Mouse (Mus musculus): ENCODE measurements around the gene Kdm2b. TPM values are rescaled to one million over a fixed set of nuclear protein-coding genes. Genes with fewer than 3 reads are reported as not detected.

The Kdm2b gene
- polyA plus RNA-seq, 1 experiment from 2014 or later = 73.8 TPM

DNA sequence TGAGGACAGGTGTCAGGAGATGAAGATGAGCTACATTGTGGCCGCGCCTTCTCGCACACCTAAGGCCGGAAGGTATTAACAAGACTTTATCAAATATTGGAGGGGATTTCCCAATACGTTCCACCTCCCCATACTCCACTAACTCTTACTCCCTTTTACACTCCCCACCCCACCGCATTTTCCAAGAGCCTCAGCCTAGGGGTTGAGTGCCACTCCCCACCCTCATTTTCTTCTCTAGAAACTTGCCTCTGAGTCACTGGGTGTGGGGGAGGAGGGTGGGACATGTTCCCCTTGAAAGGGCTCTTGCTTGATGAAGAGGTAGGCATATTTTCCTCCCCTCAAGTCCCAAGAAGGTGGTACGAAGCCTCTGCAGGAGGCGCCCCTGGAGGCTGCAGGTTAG is 26.3 kb upstream of the Kdm2b start:
- Histone ChIP-seq H3K27me3 (replicated peaks; ENCODE audit: control insufficient read depth, insufficient read depth, low read length) (no peaks in the 10 kb centered on the region), H3K4me1 (ENCODE audit: control insufficient read depth, insufficient read depth, low read length) (peaks cover 20% of the 10 kb centered on the region), H3K9ac (ENCODE audit: low read length) (peak overlapping the region; percentile 77), H3K4me3 (ENCODE audit: low read depth, low read length) (peak overlapping the region; percentile 70), H3K36me3 (ENCODE audit: control insufficient read depth, insufficient read depth, low read length) (no peaks in the 10 kb centered on the region), H3K9me3 (replicated peaks; ENCODE audit: control insufficient read depth, low read length) (no peaks in the 10 kb centered on the region), H3K4me2 (ENCODE audit: low read length) (peak overlapping the region; percentile 86), H3K27ac (ENCODE audit: low read depth, low read length) (0 out of 2 replicates have a peak overlapping the region, but pooled peaks have one; percentile 90)
- WGBS = 25% methylated on average over 8 of the region's 8 CpGs
- DNase-seq (ENCODE audit: low spot score) (no peak), ATAC-seq (no peak)

DNA sequence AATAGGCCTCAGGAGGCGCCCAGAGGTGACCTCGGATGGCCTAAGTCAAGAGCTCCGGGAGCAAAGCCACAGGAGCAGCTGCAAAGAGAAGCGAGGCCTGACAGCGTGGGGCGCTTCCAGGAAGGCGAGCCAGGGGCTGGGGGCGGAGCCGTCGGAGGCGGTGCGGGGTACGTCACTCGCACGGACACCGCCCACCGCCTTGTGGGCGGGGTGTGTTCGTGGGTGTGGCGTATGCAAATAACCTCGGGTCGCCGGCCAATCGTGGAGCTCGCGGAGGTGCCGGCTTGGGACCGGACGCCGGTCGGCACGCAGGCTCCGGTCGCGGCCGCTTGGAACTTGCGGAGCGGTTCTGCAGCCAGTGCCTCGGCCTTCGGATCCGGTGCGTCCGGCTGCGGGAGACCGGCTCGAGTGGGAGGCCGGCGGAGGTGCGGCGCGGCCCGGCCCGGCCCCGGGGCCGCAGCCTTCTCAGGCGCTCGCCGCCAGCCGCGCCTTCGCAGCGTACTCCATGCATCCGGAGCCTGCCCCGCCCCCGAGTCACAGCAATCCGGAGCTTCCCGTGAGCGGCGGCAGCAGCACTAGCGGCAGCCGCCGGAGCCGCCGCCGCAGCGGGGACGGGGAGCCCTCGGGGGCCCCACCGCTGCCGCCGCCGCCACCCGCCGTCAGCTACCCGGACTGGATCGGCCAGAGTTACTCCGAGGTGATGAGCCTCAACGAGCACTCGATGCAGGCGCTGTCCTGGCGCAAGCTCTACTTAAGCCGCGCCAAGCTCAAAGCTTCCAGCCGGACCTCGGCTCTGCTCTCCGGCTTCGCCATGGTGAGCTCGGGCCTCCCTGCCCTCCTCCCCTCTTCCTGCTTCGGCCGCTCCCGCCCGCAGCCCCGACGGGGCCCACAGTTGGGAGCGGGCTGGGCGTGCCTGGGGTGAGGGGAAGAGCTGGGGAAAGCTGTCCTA is 25.4 kb upstream of the Kdm2b start, which contains the start of gene Orai1:
Gene Orai1, plus strand, starts transcription at position 322 of the 949 bp plus-strand sequence.
- ATAC-seq = peak; percentile 93
- WGBS = under 1% methylated on average over 97 of the region's 106 CpGs
- peak within 1 kb of the TSS; percentile 86 for H3K4me2 ChIP-seq (ENCODE audit: low read length)
- DNase-seq (ENCODE audit: low spot score) = peak; percentile 97
- H3K4me1 ChIP-seq (ENCODE audit: control insufficient read depth, insufficient read depth, low read length) = peaks cover 20% of the 10 kb centered on the region
- H3K36me3 ChIP-seq (ENCODE audit: control insufficient read depth, insufficient read depth, low read length) = no peaks in the 10 kb centered on the region
- H3K4me3 ChIP-seq (ENCODE audit: low read depth, low read length) = peak within 1 kb of the TSS; percentile 70
- H3K27me3 ChIP-seq (replicated peaks; ENCODE audit: control insufficient read depth, insufficient read depth, low read length) = no peaks in the 10 kb centered on the region
- no peaks in the 10 kb centered on the region for H3K9me3 ChIP-seq (replicated peaks; ENCODE audit: control insufficient read depth, low read length)
- peak within 1 kb of the TSS; percentile 90 for H3K27ac ChIP-seq (ENCODE audit: low read depth, low read length)
- peak within 1 kb of the TSS; percentile 77 for H3K9ac ChIP-seq (ENCODE audit: low read length)

- 54% methylated on average over 9 of the region's 9 CpGs for WGBS
- H3K9ac ChIP-seq (ENCODE audit: low read length) = no peak overlapping the region
- H3K4me3 ChIP-seq (ENCODE audit: low read depth, low read length) = no peak overlapping the region
- no peak overlapping the region for H3K4me2 ChIP-seq (ENCODE audit: low read length)
- DNase-seq (ENCODE audit: low spot score) (peak; percentile 91), ATAC-seq (peak; percentile 38)
- no peaks in the 10 kb centered on the region for H3K9me3 ChIP-seq (replicated peaks; ENCODE audit: control insufficient read depth, low read length)
- no peak overlapping the region for H3K27ac ChIP-seq (ENCODE audit: low read depth, low read length)
- H3K27me3 ChIP-seq (replicated peaks; ENCODE audit: control insufficient read depth, insufficient read depth, low read length) = no peaks in the 10 kb centered on the region
- H3K36me3 ChIP-seq (ENCODE audit: control insufficient read depth, insufficient read depth, low read length) = no peaks in the 10 kb centered on the region
- H3K4me1 ChIP-seq (ENCODE audit: control insufficient read depth, insufficient read depth, low read length) = peaks cover 19% of the 10 kb centered on the region
These were observed 24.1 kb upstream of the Kdm2b start for GRCm38 (mm10) chr5:123013599-123014315.

- WGBS = 94% methylated on average over 9 of the region's 9 CpGs
These were observed 22.1 kb upstream of the Kdm2b start for GRCm38 (mm10) chr5:123011705-123012104.

DNA sequence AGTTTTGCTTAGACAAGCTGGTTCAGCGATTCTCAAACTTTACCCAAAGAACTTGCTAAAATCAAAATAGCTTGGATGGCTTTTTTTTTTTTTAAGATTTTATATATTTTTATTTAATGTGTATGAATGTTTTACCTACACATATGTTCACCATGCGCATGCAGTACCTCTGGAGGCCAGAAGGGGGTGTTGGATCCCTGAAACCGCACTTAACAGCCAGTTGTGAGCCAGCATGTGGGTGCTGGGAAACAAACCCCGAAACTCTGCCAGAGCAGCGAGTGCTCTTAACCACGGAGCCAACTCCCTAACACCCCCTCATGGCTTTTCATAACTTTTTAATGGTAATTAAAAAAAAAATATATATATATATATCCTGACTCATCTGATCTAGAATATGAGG is 21.2 kb upstream of the Kdm2b start:
- WGBS = 89% methylated on average over 6 of the region's 6 CpGs
- Histone ChIP-seq H3K9ac (ENCODE audit: low read length) (no peak overlapping the region), H3K27me3 (replicated peaks; ENCODE audit: control insufficient read depth, insufficient read depth, low read length) (no peaks in the 10 kb centered on the region), H3K4me3 (ENCODE audit: low read depth, low read length) (no peak overlapping the region), H3K36me3 (ENCODE audit: control insufficient read depth, insufficient read depth, low read length) (no peaks in the 10 kb centered on the region), H3K4me2 (ENCODE audit: low read length) (no peak overlapping the region), H3K4me1 (ENCODE audit: control insufficient read depth, insufficient read depth, low read length) (peaks cover 15% of the 10 kb centered on the region), H3K27ac (ENCODE audit: low read depth, low read length) (no peak overlapping the region), H3K9me3 (replicated peaks; ENCODE audit: control insufficient read depth, low read length) (no peaks in the 10 kb centered on the region)
- no peak for DNase-seq (ENCODE audit: low spot score)
- no peak for ATAC-seq

More at GRCm38 (mm10) chr5:123011705-123012104, 22.1 kb upstream of the Kdm2b start:
- Histone ChIP-seq H3K4me3 (ENCODE audit: low read depth, low read length) (no peak overlapping the region), H3K4me2 (ENCODE audit: low read length) (no peak overlapping the region), H3K27me3 (replicated peaks; ENCODE audit: control insufficient read depth, insufficient read depth, low read length) (no peaks in the 10 kb centered on the region), H3K9ac (ENCODE audit: low read length) (no peak overlapping the region), H3K36me3 (ENCODE audit: control insufficient read depth, insufficient read depth, low read length) (no peaks in the 10 kb centered on the region), H3K9me3 (replicated peaks; ENCODE audit: control insufficient read depth, low read length) (no peaks in the 10 kb centered on the region), H3K4me1 (ENCODE audit: control insufficient read depth, insufficient read depth, low read length) (peaks cover 15% of the 10 kb centered on the region), H3K27ac (ENCODE audit: low read depth, low read length) (no peak overlapping the region)
- ATAC-seq (no peak), DNase-seq (ENCODE audit: low spot score) (no peak)

DNA sequence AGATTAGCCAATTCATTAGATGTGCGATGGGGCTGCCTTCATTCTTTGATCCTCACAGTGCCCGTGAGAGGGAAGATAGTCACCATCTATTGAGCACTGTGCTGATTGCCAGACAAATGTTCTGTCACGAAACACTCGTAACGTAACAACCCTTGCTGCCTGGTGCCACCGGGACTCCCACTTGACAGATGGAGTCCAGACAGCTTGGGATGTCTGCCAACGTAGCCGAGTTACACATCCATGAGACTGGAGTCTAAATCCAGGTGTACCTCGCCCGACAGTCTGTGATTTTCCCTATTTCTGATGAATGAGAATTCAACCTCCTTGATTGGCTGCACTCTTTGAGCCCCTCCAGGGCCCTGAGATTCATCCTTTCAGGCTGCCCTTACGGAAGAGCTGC is 20.2 kb upstream of the Kdm2b start:
- DNase-seq (ENCODE audit: low spot score) (peak; percentile 85), ATAC-seq (peak; percentile 21; the same call in 1 of the 2 replicates)
- Histone ChIP-seq H3K9ac (ENCODE audit: low read length) (no peak overlapping the region), H3K9me3 (replicated peaks; ENCODE audit: control insufficient read depth, low read length) (no peaks in the 10 kb centered on the region), H3K27me3 (replicated peaks; ENCODE audit: control insufficient read depth, insufficient read depth, low read length) (no peaks in the 10 kb centered on the region), H3K4me2 (ENCODE audit: low read length) (no peak overlapping the region), H3K36me3 (ENCODE audit: control insufficient read depth, insufficient read depth, low read length) (no peaks in the 10 kb centered on the region), H3K4me3 (ENCODE audit: low read depth, low read length) (no peak overlapping the region), H3K27ac (ENCODE audit: low read depth, low read length) (peak overlapping the region; percentile 65), H3K4me1 (ENCODE audit: control insufficient read depth, insufficient read depth, low read length) (peaks cover 13% of the 10 kb centered on the region)
- WGBS = 51% methylated on average over 11 of the region's 11 CpGs

DNA sequence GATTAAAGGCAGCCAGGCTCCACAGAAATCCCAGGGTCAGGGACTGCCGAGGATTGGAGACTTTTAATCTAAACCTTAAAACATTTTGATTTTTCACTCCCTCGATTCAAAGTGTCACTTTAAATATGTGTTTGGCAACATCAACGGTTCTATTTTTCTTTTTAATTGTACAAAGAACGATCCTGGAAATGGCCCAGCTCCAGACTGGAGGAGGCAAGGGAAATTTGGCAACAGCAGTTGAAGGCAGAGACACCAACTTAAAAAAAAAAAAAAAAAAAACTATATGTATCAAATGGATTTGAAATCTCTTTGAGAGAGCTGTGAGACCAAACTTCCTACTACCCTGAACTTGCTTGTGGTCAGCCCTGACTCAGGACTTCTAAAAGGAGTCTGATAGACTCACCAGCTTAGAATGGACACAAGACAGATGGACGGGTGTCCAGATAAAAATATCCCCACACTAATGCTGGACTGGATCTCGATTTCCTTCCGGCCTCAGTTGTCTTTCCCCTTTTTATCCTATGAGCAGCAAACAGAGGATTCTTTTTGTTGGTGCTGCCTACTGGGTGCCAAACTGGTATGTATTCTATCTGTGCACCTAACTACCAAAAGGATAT is 19.4 kb upstream of the Kdm2b start:
- no peaks in the 10 kb centered on the region for H3K9me3 ChIP-seq (replicated peaks; ENCODE audit: control insufficient read depth, low read length)
- peak; percentile 64 for DNase-seq (ENCODE audit: low spot score)
- no peaks in the 10 kb centered on the region for H3K27me3 ChIP-seq (replicated peaks; ENCODE audit: control insufficient read depth, insufficient read depth, low read length)
- H3K27ac ChIP-seq (ENCODE audit: low read depth, low read length) = peak overlapping the region; percentile 65
- H3K4me1 ChIP-seq (ENCODE audit: control insufficient read depth, insufficient read depth, low read length) = peaks cover 13% of the 10 kb centered on the region
- no peak overlapping the region for H3K9ac ChIP-seq (ENCODE audit: low read length)
- no peak overlapping the region for H3K4me3 ChIP-seq (ENCODE audit: low read depth, low read length)
- no peak overlapping the region for H3K4me2 ChIP-seq (ENCODE audit: low read length)
- no peaks in the 10 kb centered on the region for H3K36me3 ChIP-seq (ENCODE audit: control insufficient read depth, insufficient read depth, low read length)
- no peak for ATAC-seq
- 65% methylated on average over 7 of the region's 7 CpGs for WGBS

DNA sequence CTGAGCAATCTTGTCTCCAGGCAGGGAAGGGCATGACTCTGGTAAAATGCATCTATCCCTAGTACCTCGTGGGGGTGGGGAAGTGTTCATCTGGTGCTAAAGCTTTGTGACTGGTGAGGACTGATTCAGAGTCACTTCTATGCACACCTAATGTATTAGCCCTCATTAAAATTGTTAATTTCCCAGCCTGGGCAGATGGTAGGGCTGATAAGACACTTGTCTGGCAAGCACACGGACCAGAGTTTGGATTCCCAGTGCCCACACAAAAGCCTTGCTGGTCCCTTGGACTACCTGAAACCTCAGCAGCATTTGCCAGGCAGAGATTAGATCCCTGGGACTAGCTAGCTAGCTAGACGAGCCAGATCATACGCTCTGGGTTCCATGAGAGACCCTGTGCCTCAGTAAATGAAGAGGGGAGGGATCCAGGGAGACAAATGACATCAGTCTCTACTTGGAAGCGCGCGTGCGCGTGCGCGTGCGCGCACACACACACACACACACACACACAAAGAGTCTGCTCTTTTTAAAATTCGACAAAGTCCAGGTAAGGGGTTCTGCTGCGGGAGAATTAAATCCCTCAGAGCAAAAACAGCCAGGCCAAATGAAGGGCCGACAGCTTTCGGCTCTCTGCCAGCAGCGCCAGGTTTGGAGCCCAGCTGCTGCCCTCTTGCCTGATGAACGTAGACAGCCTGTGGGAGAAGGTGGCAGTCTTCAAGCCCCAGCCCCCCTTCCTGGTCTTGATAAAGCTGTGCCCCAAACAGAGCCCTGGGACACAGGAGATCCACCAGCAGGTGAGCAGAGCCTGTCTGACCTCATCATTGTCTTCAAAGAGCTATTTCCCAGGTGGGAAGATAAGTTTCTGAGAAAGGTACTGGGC is 16.3 kb upstream of the Kdm2b start:
- H3K27ac ChIP-seq (ENCODE audit: low read depth, low read length) = peak overlapping the region; percentile 93
- ATAC-seq = peak; percentile 83
- peaks cover 13% of the 10 kb centered on the region for H3K4me1 ChIP-seq (ENCODE audit: control insufficient read depth, insufficient read depth, low read length)
- 51% methylated on average over 19 of the region's 19 CpGs for WGBS
- no peaks in the 10 kb centered on the region for H3K27me3 ChIP-seq (replicated peaks; ENCODE audit: control insufficient read depth, insufficient read depth, low read length)
- H3K9ac ChIP-seq (ENCODE audit: low read length) = 0 out of 2 replicates have a peak overlapping the region, but pooled peaks have one; percentile 4
- H3K9me3 ChIP-seq (replicated peaks; ENCODE audit: control insufficient read depth, low read length) = no peaks in the 10 kb centered on the region
- H3K4me2 ChIP-seq (ENCODE audit: low read length) = peak overlapping the region; percentile 23; the same call in 1 of the 2 replicates
- no peaks in the 10 kb centered on the region for H3K36me3 ChIP-seq (ENCODE audit: control insufficient read depth, insufficient read depth, low read length)
- peak; percentile 83 for DNase-seq (ENCODE audit: low spot score)
- H3K4me3 ChIP-seq (ENCODE audit: low read depth, low read length) = no peak overlapping the region
